Comparison of ENCODE assay signal across 16 mouse cellular contexts in the genomic region with DNA sequence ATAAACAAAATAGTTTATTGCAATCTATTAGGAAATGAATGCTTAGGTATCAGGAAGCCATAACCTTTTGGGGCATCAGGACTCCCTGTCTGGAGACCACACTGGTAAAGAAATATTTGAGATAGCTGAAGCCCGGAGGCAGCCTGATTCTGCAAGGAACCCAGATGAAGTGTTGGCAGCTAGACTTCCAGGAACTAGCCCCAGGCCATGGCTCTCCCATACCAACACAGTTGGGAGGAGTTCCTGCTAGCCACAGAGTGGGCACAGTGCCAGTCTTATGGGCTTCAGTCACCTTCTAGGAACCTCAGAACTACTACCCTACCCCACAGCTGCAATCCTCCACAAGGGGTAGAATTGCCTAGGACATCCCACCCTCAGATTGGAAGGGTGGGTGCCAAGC. TPM values are rescaled to one million over a fixed set of nuclear protein-coding genes. Genes with fewer than 3 reads are reported as not detected.
A peak's percentile ranks its signal among the peaks of the same experiment; 100 is the strongest.
DNase-seq lines count a peak whose midpoint lies in the region; ATAC-seq lines count a peak whose summit lies in the region.
"Had no signal": no experiment of that assay in that cellular context is flagged by ENCODE, and none has a peak within 500 bp of the region (broad histone marks: within the 10 kb centered on the region; RNA-seq: fewer than 3 reads in every experiment).

No protein-coding gene starts in this region.

- H3K9ac ChIP-seq in kidney, embryonic 15.5 days, result no peak overlapping the region
- peak overlapping the region; percentile 39 for H3K9ac ChIP-seq in liver, embryonic 15.5 days
- H3K9ac ChIP-seq: embryonic facial prominence, embryonic 15.5 days had no signal

- H3K27me3 ChIP-seq in kidney, embryonic 15.5 days, result no peaks in the 10 kb centered on the region
- no peaks in the 10 kb centered on the region for H3K27me3 ChIP-seq in erythroblast, embryonic 14.5 days (ENCODE audit: control insufficient read depth)
- H3K27me3 ChIP-seq in liver, embryonic 15.5 days, result no peaks in the 10 kb centered on the region

- H3K27ac ChIP-seq in kidney, embryonic 15.5 days, result no peak overlapping the region
- H3K27ac ChIP-seq in liver, embryonic 15.5 days (replicated peaks), result peak overlapping the region; percentile 99
- H3K27ac ChIP-seq: embryonic facial prominence, embryonic 15.5 days; kidney, postnatal 0 days had no signal

- ATAC-seq in kidney, embryonic 15.5 days (replicated peaks; ENCODE audit: low FRiP score), result no peak
- ATAC-seq in liver, embryonic 15.5 days (ENCODE audit: insufficient read depth), result no peak
- no peak for ATAC-seq in monocyte, adult 5-6 weeks (replicated peaks; ENCODE audit: insufficient number of reproducible peaks, low FRiP score, low TSS enrichment, poor library complexity, severe bottlenecking)
- ATAC-seq: midbrain, embryonic 16.5 days had no signal

- DNase-seq in kidney, postnatal 14 days, result peak; percentile 41
- DNase-seq in MEL-GATA-1-ER (ENCODE audit: extremely low read depth, low read depth), result peak; percentile 72
- DNase-seq in cerebellum, adult 18-20 months, result no peak
- DNase-seq in gastrocnemius, postnatal 4 days (ENCODE audit: low spot score in 2 of 2), result no peak
- DNase-seq: cerebellum, adult 8-10 months; heart, adult 11 months; heart, postnatal 36 days; thymus, postnatal 36 days had no signal

- WGBS in kidney, embryonic 15.5 days, result 47% methylated on average over 1 of the region's 1 CpGs
- 6% methylated on average over 1 of the region's 1 CpGs for WGBS in liver, embryonic 15.5 days (ENCODE audit: insufficient replicate concordance)

- H3K36me3 ChIP-seq in kidney, embryonic 15.5 days, result no peaks in the 10 kb centered on the region
- peaks cover 16% of the 10 kb centered on the region for H3K36me3 ChIP-seq in erythroblast, embryonic 14.5 days (ENCODE audit: control insufficient read depth)
- no peaks in the 10 kb centered on the region for H3K36me3 ChIP-seq in liver, embryonic 15.5 days (replicated peaks)
- H3K36me3 ChIP-seq: embryonic facial prominence, embryonic 15.5 days had no signal

- no peaks in the 10 kb centered on the region for H3K9me3 ChIP-seq in kidney, embryonic 15.5 days (replicated peaks)
- H3K9me3 ChIP-seq in erythroblast, embryonic 14.5 days (ENCODE audit: control insufficient read depth, low read length), result no peaks in the 10 kb centered on the region
- no peaks in the 10 kb centered on the region for H3K9me3 ChIP-seq in liver, embryonic 15.5 days (replicated peaks)
- H3K9me3 ChIP-seq: embryonic facial prominence, embryonic 15.5 days had no signal

- peaks cover 26% of the 10 kb centered on the region for H3K4me1 ChIP-seq in kidney, embryonic 15.5 days
- peaks cover 84% of the 10 kb centered on the region for H3K4me1 ChIP-seq in erythroblast, embryonic 14.5 days (ENCODE audit: control insufficient read depth)
- peaks cover 74% of the 10 kb centered on the region for H3K4me1 ChIP-seq in liver, embryonic 15.5 days (replicated peaks)

- H3K4me3 ChIP-seq in kidney, embryonic 15.5 days (replicated peaks), result no peak overlapping the region
- H3K4me3 ChIP-seq in erythroblast, embryonic 14.5 days (replicated peaks), result peak overlapping the region; percentile 5
- 0 out of 2 replicates have a peak overlapping the region, but pooled peaks have one; percentile 4 for H3K4me3 ChIP-seq in liver, embryonic 15.5 days (replicated peaks)
- H3K4me3 ChIP-seq: embryonic facial prominence, embryonic 15.5 days had no signal

- no peak overlapping the region for H3K4me2 ChIP-seq in kidney, embryonic 15.5 days
- H3K4me2 ChIP-seq in liver, embryonic 15.5 days, result peak overlapping the region; percentile 41
- H3K4me2 ChIP-seq: embryonic facial prominence, embryonic 15.5 days had no signal

RNA-seq across cellular contexts. Expression of gene Nfe2, which starts 1.8 kb away (rescaled TPM):
- polyA plus RNA-seq in kidney, embryonic 15.5 days (2015; fragmentation: Nextera tagmentation; extraction: Ambion mirVana), result 5.1 and 6.2 TPM in 2 replicates
- polyA plus RNA-seq in erythroblast, embryonic 14.5 days (2012), result 46.0 and 48.8 TPM in 2 replicates
- 207 and 217 TPM in 2 replicates for polyA plus RNA-seq in liver, embryonic 15.5 days (2015; fragmentation: Nextera tagmentation; extraction: Ambion mirVana)
- 1 to 10 TPM in 1 of 2 experiments, under 1 TPM in 1; 0.61 to 1.5 TPM for total RNA-seq in gastrocnemius, postnatal 4 days (2021)
- total RNA-seq in monocyte, adult 5-6 weeks (2017), result 85.2 to 136 TPM (median 112 TPM) in 3 replicates
- polyA plus RNA-seq: frontal cortex, adult 2 months had no signal

RNA-seq across cellular contexts. Expression of gene Copz1, which starts 12.5 kb away (rescaled TPM):
- 298 and 300 TPM in 2 replicates for polyA plus RNA-seq in kidney, embryonic 15.5 days (2015; fragmentation: Nextera tagmentation; extraction: Ambion mirVana)
- 8.2 and 9.1 TPM in 2 replicates for polyA plus RNA-seq in erythroblast, embryonic 14.5 days (2012)
- 196 and 203 TPM in 2 replicates for polyA plus RNA-seq in liver, embryonic 15.5 days (2015; fragmentation: Nextera tagmentation; extraction: Ambion mirVana)
- 10 to 100 TPM; 72.8 to 78.4 TPM for total RNA-seq in gastrocnemius, postnatal 4 days (2021)
- 47.5 to 52.5 TPM (median 50.3 TPM) in 3 replicates for total RNA-seq in monocyte, adult 5-6 weeks (2017)

RNA-seq across cellular contexts. Expression of gene Hnrnpa1, which starts 19.8 kb away (rescaled TPM):
- polyA plus RNA-seq in kidney, embryonic 15.5 days (2015; fragmentation: Nextera tagmentation; extraction: Ambion mirVana), result 1,025 and 1,038 TPM in 2 replicates
- polyA plus RNA-seq in erythroblast, embryonic 14.5 days (2012), result 6.0 and 6.4 TPM in 2 replicates
- polyA plus RNA-seq in liver, embryonic 15.5 days (2015; fragmentation: Nextera tagmentation; extraction: Ambion mirVana), result 193 and 220 TPM in 2 replicates
- 100 to 1,000 TPM; 295 to 303 TPM for total RNA-seq in gastrocnemius, postnatal 4 days (2021)
- 482 to 520 TPM (median 483 TPM) in 3 replicates for total RNA-seq in monocyte, adult 5-6 weeks (2017)

RNA-seq across cellular contexts. Expression of gene Cbx5, which starts 20.4 kb away (rescaled TPM):
- 124 and 125 TPM in 2 replicates for polyA plus RNA-seq in kidney, embryonic 15.5 days (2015; fragmentation: Nextera tagmentation; extraction: Ambion mirVana)
- 0.74 and 0.95 TPM in 2 replicates for polyA plus RNA-seq in erythroblast, embryonic 14.5 days (2012)
- 44.5 and 49.2 TPM in 2 replicates for polyA plus RNA-seq in liver, embryonic 15.5 days (2015; fragmentation: Nextera tagmentation; extraction: Ambion mirVana)
- total RNA-seq in gastrocnemius, postnatal 4 days (2021), result 100 to 1,000 TPM in 1 of 2 experiments, 10 to 100 TPM in 1; 97.9 to 100 TPM
- 13.2 to 43.8 TPM (median 33.9 TPM) in 3 replicates for total RNA-seq in monocyte, adult 5-6 weeks (2017)

RNA-seq across cellular contexts. Expression of gene Gpr84, which starts 50.4 kb away (rescaled TPM):
- 0.42 and 0.48 TPM in 2 replicates for polyA plus RNA-seq in kidney, embryonic 15.5 days (2015; fragmentation: Nextera tagmentation; extraction: Ambion mirVana)
- polyA plus RNA-seq in erythroblast, embryonic 14.5 days (2012), result not detected in 2 replicates
- 0.86 and 1.0 TPM in 2 replicates for polyA plus RNA-seq in liver, embryonic 15.5 days (2015; fragmentation: Nextera tagmentation; extraction: Ambion mirVana)
- total RNA-seq in gastrocnemius, postnatal 4 days (2021), result under 1 TPM; 0.16 to 0.20 TPM
- total RNA-seq in monocyte, adult 5-6 weeks (2017), result 0.53 to 1.2 TPM (median 0.87 TPM) in 3 replicates
- total RNA-seq: heart, postnatal 36 days had no signal

Comparison
In these comparisons a context has a peak if more than half of its experiments do, and no peak if none do; other contexts are left out.
1. DNase-seq: peak in kidney, postnatal 14 days (single experiment) and MEL-GATA-1-ER (single experiment); none in cerebellum, adult 18-20 months (0 of 2) and gastrocnemius, postnatal 4 days (0 of 2).
2. RNA of gene Copz1, which starts 12.5 kb away (polyA plus RNA-seq): 298 to 300 TPM in kidney, embryonic 15.5 days and 196 to 203 TPM in liver, embryonic 15.5 days; 8.2 to 9.1 TPM in erythroblast, embryonic 14.5 days; every median in the first group is over 10 times any median in the second.
3. RNA of gene Hnrnpa1, which starts 19.8 kb away (polyA plus RNA-seq): 1,025 to 1,038 TPM in kidney, embryonic 15.5 days and 193 to 220 TPM in liver, embryonic 15.5 days; 6.0 to 6.4 TPM in erythroblast, embryonic 14.5 days; every median in the first group is over 10 times any median in the second.